Mouse (Mus musculus): Measurements from ENCODE around the gene Drc7.

- TF ChIP-seq GATA1 (IDR thresholded peaks at IDR 0.05; ENCODE audit: low read length) = no peak
- TF ChIP-seq TAL1 (IDR thresholded peaks at IDR 0.05; ENCODE audit: low read length) = no peak
Measured at GRCm38 (mm10) chr8:95047884-95048680, 6.8 kb upstream of the Drc7 start.
